Mouse (Mus musculus): ENCODE results near the gene Gabpa. TPM values are rescaled to one million over a fixed set of nuclear protein-coding genes. Genes with fewer than 3 reads are reported as not detected.

The Gabpa gene
- total and polyA plus RNA-seq, 2 experiments from 2014 or later, result 10.5 to 26.8 TPM

- H3K36me3 ChIP-seq (ENCODE audit: insufficient read depth), result peaks cover 64% of the 10 kb centered on the region
- no peaks in the 10 kb centered on the region for H3K9me3 ChIP-seq (ENCODE audit: low read length)
- 95% methylated on average over 6 of the region's 6 CpGs for WGBS
- no peak overlapping the region for H3K4me3 ChIP-seq (ENCODE audit: low read depth, low read length)
- no peak overlapping the region for H3K9ac ChIP-seq
- no peaks in the 10 kb centered on the region for H3K27me3 ChIP-seq (ENCODE audit: insufficient read depth, low read length)
- TF ChIP-seq CTCF (IDR thresholded peaks at IDR 0.05; ENCODE audit: low read depth), result no peak
- no peaks in the 10 kb centered on the region for H3K4me1 ChIP-seq (ENCODE audit: insufficient read depth)
- H3K4me2 ChIP-seq (ENCODE audit: low read depth), result no peak overlapping the region
- ATAC-seq, result no peak
- DNase-seq, result no peak
- H3K27ac ChIP-seq (ENCODE audit: low read depth, low read length), result no peak overlapping the region
Measured at GRCm38 (mm10) chr16:84853492-84853891, 18.8 kb downstream of the Gabpa start.

DNA sequence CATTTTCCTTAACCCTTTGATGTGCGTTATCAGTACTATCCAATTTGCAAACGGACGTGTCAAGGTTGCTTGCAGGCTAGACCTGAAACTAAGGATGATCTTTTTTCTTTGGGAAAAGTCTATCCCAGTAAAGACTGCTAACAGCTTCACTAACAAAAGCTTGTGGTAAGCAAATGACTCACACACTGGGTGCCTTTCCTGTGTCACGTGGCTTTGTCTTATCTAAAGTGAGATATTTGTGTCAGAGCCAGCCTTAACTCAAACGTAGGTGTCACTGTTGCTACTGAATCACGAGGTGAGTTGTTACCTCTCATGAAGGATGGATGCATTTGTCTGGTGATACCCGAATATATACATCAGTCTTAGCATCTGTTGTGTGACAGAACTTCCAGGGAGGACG, 29.9 kb downstream of the Gabpa start:
- ATAC-seq, result no peak

GRCm38 (mm10) chr16:84873805-84874204, 39.1 kb downstream of the Gabpa start:
- H3K4me3 ChIP-seq (ENCODE audit: low read depth, low read length), result no peak overlapping the region
- no peaks in the 10 kb centered on the region for H3K36me3 ChIP-seq (ENCODE audit: insufficient read depth)
- ATAC-seq, result no peak
- H3K9me3 ChIP-seq (ENCODE audit: low read length), result no peaks in the 10 kb centered on the region
- H3K27ac ChIP-seq (ENCODE audit: low read depth, low read length), result no peak overlapping the region
- no peaks in the 10 kb centered on the region for H3K27me3 ChIP-seq (ENCODE audit: insufficient read depth, low read length)
- 80% methylated on average over 8 of the region's 8 CpGs for WGBS
- no peak overlapping the region for H3K9ac ChIP-seq
- peaks cover 7% of the 10 kb centered on the region for H3K4me1 ChIP-seq (ENCODE audit: insufficient read depth)
- no peak for TF ChIP-seq CTCF (IDR thresholded peaks at IDR 0.05; ENCODE audit: low read depth)
- no peak for DNase-seq
- H3K4me2 ChIP-seq (ENCODE audit: low read depth), result no peak overlapping the region

More for the DNA sequence above, 29.9 kb downstream of the Gabpa start:
- H3K27me3 ChIP-seq (ENCODE audit: insufficient read depth, low read length), result no peaks in the 10 kb centered on the region
- H3K36me3 ChIP-seq (ENCODE audit: insufficient read depth), result peaks cover 15% of the 10 kb centered on the region
- no peaks in the 10 kb centered on the region for H3K9me3 ChIP-seq (ENCODE audit: low read length)
- H3K27ac ChIP-seq (ENCODE audit: low read depth, low read length), result no peak overlapping the region
- H3K9ac ChIP-seq, result no peak overlapping the region
- no peaks in the 10 kb centered on the region for H3K4me1 ChIP-seq (ENCODE audit: insufficient read depth)
- 90% methylated on average over 8 of the region's 8 CpGs for WGBS
- TF ChIP-seq CTCF (IDR thresholded peaks at IDR 0.05; ENCODE audit: low read depth), result no peak
- no peak overlapping the region for H3K4me3 ChIP-seq (ENCODE audit: low read depth, low read length)
- no peak overlapping the region for H3K4me2 ChIP-seq (ENCODE audit: low read depth)
- no peak for DNase-seq

GRCm38 (mm10) chr16:84875012-84875717, 40.4 kb downstream of the Gabpa start:
- Histone ChIP-seq H3K27me3 (ENCODE audit: insufficient read depth, low read length) (no peaks in the 10 kb centered on the region), H3K4me2 (ENCODE audit: low read depth) (peak overlapping the region; percentile 21), H3K27ac (ENCODE audit: low read depth, low read length) (no peak overlapping the region), H3K4me3 (ENCODE audit: low read depth, low read length) (no peak overlapping the region), H3K9ac (no peak overlapping the region), H3K4me1 (ENCODE audit: insufficient read depth) (peaks cover 7% of the 10 kb centered on the region), H3K9me3 (ENCODE audit: low read length) (no peaks in the 10 kb centered on the region), H3K36me3 (ENCODE audit: insufficient read depth) (no peaks in the 10 kb centered on the region)
- DNase-seq (peak; percentile 39), ATAC-seq (0 out of 2 replicates have a peak, but pooled peaks have one; percentile 18)
- peak; percentile 18; the same call in 1 of the 2 replicates for TF ChIP-seq CTCF (IDR thresholded peaks at IDR 0.05; ENCODE audit: low read depth)
- 71% methylated on average over 24 of the region's 24 CpGs for WGBS

GRCm38 (mm10) chr16:84875718-84876035, 41.0 kb downstream of the Gabpa start:
- no peaks in the 10 kb centered on the region for H3K36me3 ChIP-seq (ENCODE audit: insufficient read depth)
- H3K4me2 ChIP-seq (ENCODE audit: low read depth), result peak overlapping the region; percentile 21; the same call in 1 of the 2 replicates
- no peaks in the 10 kb centered on the region for H3K9me3 ChIP-seq (ENCODE audit: low read length)
- 54% methylated on average over 7 of the region's 7 CpGs for WGBS
- no peaks in the 10 kb centered on the region for H3K27me3 ChIP-seq (ENCODE audit: insufficient read depth, low read length)
- no peak overlapping the region for H3K4me3 ChIP-seq (ENCODE audit: low read depth, low read length)
- DNase-seq, result peak; percentile 62
- TF ChIP-seq CTCF (IDR thresholded peaks at IDR 0.05; ENCODE audit: low read depth), result no peak
- peak; percentile 81 for ATAC-seq
- no peak overlapping the region for H3K9ac ChIP-seq
- H3K27ac ChIP-seq (ENCODE audit: low read depth, low read length), result no peak overlapping the region
- peaks cover 7% of the 10 kb centered on the region for H3K4me1 ChIP-seq (ENCODE audit: insufficient read depth)

DNA sequence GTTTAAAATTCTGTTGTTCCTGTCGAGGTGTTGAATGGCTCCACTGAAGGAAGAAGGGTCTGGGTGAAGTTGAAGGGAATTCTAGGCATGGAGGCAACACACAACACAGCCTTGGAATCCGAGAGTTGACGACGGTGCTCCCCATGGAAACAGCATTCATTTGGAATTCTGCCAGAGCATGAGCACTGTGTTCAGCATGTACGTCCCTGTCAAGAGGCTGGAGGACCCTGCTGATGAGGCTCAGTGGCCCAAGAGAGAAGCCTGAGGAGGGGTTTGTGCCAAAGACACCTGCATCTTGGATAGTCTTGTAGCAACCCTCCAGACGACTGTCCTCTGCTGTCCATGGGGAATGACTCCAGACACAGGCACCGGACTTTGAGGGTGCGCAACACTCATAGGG, 41.4 kb downstream of the Gabpa start:
- no peak overlapping the region for H3K9ac ChIP-seq
- 29% methylated on average over 8 of the region's 8 CpGs for WGBS
- no peak overlapping the region for H3K27ac ChIP-seq (ENCODE audit: low read depth, low read length)
- TF ChIP-seq CTCF (IDR thresholded peaks at IDR 0.05; ENCODE audit: low read depth), result no peak
- H3K36me3 ChIP-seq (ENCODE audit: insufficient read depth), result no peaks in the 10 kb centered on the region
- peaks cover 7% of the 10 kb centered on the region for H3K4me1 ChIP-seq (ENCODE audit: insufficient read depth)
- no peak overlapping the region for H3K4me3 ChIP-seq (ENCODE audit: low read depth, low read length)
- no peaks in the 10 kb centered on the region for H3K9me3 ChIP-seq (ENCODE audit: low read length)
- no peaks in the 10 kb centered on the region for H3K27me3 ChIP-seq (ENCODE audit: insufficient read depth, low read length)
- ATAC-seq, result peak; percentile 68
- peak overlapping the region; percentile 21; the same call in 1 of the 2 replicates for H3K4me2 ChIP-seq (ENCODE audit: low read depth)
- peak; percentile 63 for DNase-seq

- 18% methylated on average over 5 of the region's 5 CpGs for WGBS
- no peak overlapping the region for H3K4me2 ChIP-seq (ENCODE audit: low read depth)
- H3K4me3 ChIP-seq (ENCODE audit: low read depth, low read length), result no peak overlapping the region
- no peak overlapping the region for H3K9ac ChIP-seq
- peak; percentile 42 for ATAC-seq
- DNase-seq, result peak; percentile 76
- no peak overlapping the region for H3K27ac ChIP-seq (ENCODE audit: low read depth, low read length)
- H3K4me1 ChIP-seq (ENCODE audit: insufficient read depth), result peaks cover 7% of the 10 kb centered on the region
- no peaks in the 10 kb centered on the region for H3K9me3 ChIP-seq (ENCODE audit: low read length)
- H3K36me3 ChIP-seq (ENCODE audit: insufficient read depth), result no peaks in the 10 kb centered on the region
- H3K27me3 ChIP-seq (ENCODE audit: insufficient read depth, low read length), result no peaks in the 10 kb centered on the region
- peak; percentile 79 for TF ChIP-seq CTCF (IDR thresholded peaks at IDR 0.05; ENCODE audit: low read depth)
Measured at GRCm38 (mm10) chr16:84879146-84879545, 44.4 kb downstream of the Gabpa start.

Data from forebrain, postnatal 0 days (tissue).